8 mouse cellular contexts compared by ENCODE assay signal in genomic region chr16:90387161-90387671, GRCm38 (mm10). TPM values are rescaled to one million over a fixed set of nuclear protein-coding genes. Genes with fewer than 3 reads are reported as not detected.
DNase-seq lines count a peak whose midpoint lies in the region; ATAC-seq and TF ChIP-seq lines count a peak whose summit lies in the region.

No protein-coding gene starts in this region.

- H3K27ac ChIP-seq in hindbrain, embryonic 13.5 days = peak overlapping the region; percentile 93; the same call in 1 of the 2 replicates
- peak overlapping the region; percentile 97 for H3K27ac ChIP-seq in limb, embryonic 14.5 days (replicated peaks; ENCODE audit: low read depth, low read length)

- peaks cover 50% of the 10 kb centered on the region for H3K4me1 ChIP-seq in hindbrain, embryonic 13.5 days (replicated peaks)
- H3K4me1 ChIP-seq in limb, embryonic 14.5 days (ENCODE audit: control insufficient read depth, insufficient read depth, low read length) = peaks cover 30% of the 10 kb centered on the region

- peak overlapping the region; percentile 92 for H3K9ac ChIP-seq in hindbrain, embryonic 13.5 days
- peak overlapping the region; percentile 88 for H3K9ac ChIP-seq in limb, embryonic 14.5 days (ENCODE audit: low read depth, low read length, severe bottlenecking)

- WGBS in hindbrain, embryonic 13.5 days = 1% methylated on average over 12 of the region's 12 CpGs
- WGBS in limb, embryonic 14.5 days = 3% methylated on average over 12 of the region's 12 CpGs

- peaks cover 17% of the 10 kb centered on the region for H3K36me3 ChIP-seq in hindbrain, embryonic 13.5 days
- H3K36me3 ChIP-seq in limb, embryonic 14.5 days (ENCODE audit: control insufficient read depth, insufficient read depth, low read length) = peaks cover 24% of the 10 kb centered on the region

- ATAC-seq in hindbrain, embryonic 13.5 days (ENCODE audit: low FRiP score) = peak; percentile 2
- ATAC-seq in limb, embryonic 14.5 days (ENCODE audit: low FRiP score, low read depth) = no peak
- no peak for ATAC-seq in inflammation-experienced regulatory T-cells, adult 6 months

- no peak for TF ChIP-seq POLR2A in limb, embryonic 14.5 days (IDR thresholded peaks at IDR 0.05; ENCODE audit: borderline replicate concordance, extremely low read depth, insufficient read depth, insufficient read length)

- H3K9me3 ChIP-seq in hindbrain, embryonic 13.5 days = peaks cover 7% of the 10 kb centered on the region; the same call in 1 of the 2 replicates
- 0 out of 2 replicates have a peak, but pooled peaks cover 7% of the 10 kb centered on the region for H3K9me3 ChIP-seq in limb, embryonic 14.5 days (ENCODE audit: control insufficient read depth, low read length)

- peak overlapping the region; percentile 86 for H3K4me2 ChIP-seq in hindbrain, embryonic 13.5 days
- peak overlapping the region; percentile 90 for H3K4me2 ChIP-seq in limb, embryonic 14.5 days (replicated peaks; ENCODE audit: low read depth, low read length, severe bottlenecking)

- H3K27me3 ChIP-seq in hindbrain, embryonic 13.5 days = 0 out of 2 replicates have a peak, but pooled peaks cover 4% of the 10 kb centered on the region
- H3K27me3 ChIP-seq in limb, embryonic 14.5 days (ENCODE audit: control insufficient read depth, insufficient read depth, low read length) = no peaks in the 10 kb centered on the region

- peak overlapping the region; percentile 88 for H3K4me3 ChIP-seq in hindbrain, embryonic 13.5 days
- peak overlapping the region; percentile 89 for H3K4me3 ChIP-seq in limb, embryonic 14.5 days (replicated peaks; ENCODE audit: low read length)

- DNase-seq in adrenal gland, adult (ENCODE audit: inconsistent age in 2 of 2, low spot score in 1 of 2) = peak; percentile 49 to 79
- DNase-seq in adrenal gland, adult 8-10 months = no peak
- peak; percentile 42 for DNase-seq in urinary bladder, postnatal 25 days (ENCODE audit: low spot score)
- DNase-seq in urinary bladder, adult 18-20 months (ENCODE audit: low spot score in 2 of 2) = no peak
- peak; percentile 54 for DNase-seq in limb, embryonic 14.5 days (ENCODE audit: low spot score)
- peak; percentile 58 for DNase-seq in neural tube, embryonic 10.5 days (ENCODE audit: extremely low spot score, low spot score)

RNA-seq across cellular contexts. Expression of gene Hunk, which starts 1.4 kb away (rescaled TPM):
- 10 to 100 TPM in 2 of 4 experiments, 1 to 10 TPM in 2; 5.3 to 14.9 (median 8.2) TPM for total RNA-seq in adrenal gland, adult 8-10 months (2022)
- polyA plus RNA-seq in hindbrain, embryonic 13.5 days (2015; fragmentation: Nextera tagmentation; extraction: Ambion mirVana) = 7.3 and 7.8 TPM in 2 replicates
- polyA plus RNA-seq in limb, embryonic 14.5 days (2012; rRNA removed) = 19.9 and 21.8 TPM in 2 replicates
- polyA plus RNA-seq in limb, embryonic 14.5 days (2014; fragmentation: Nextera tagmentation; extraction: Ambion mirVana) = 14.1 and 18.7 TPM in 2 replicates
- under 1 TPM in 1 of 3 experiments, not detected in 2; 0.43 TPM for polyA plus RNA-seq in inflammation-experienced regulatory T-cells, adult 6 months (2017; shearing (Covaris generic))

Comparison
In these comparisons a context has a peak if more than half of its experiments do, and no peak if none do; other contexts are left out.
1. DNase-seq: peak in adrenal gland, adult (2 of 2), urinary bladder, postnatal 25 days (single experiment), limb, embryonic 14.5 days (single experiment) and neural tube, embryonic 10.5 days (single experiment); none in adrenal gland, adult 8-10 months (single experiment) and urinary bladder, adult 18-20 months (0 of 2).